Mouse (Mus musculus) hindbrain, postnatal 0 days (tissue): ENCODE measurements at regions not wholly inside any gene's neighbourhood (a gene's known extent, or its start where the extent isn't known, plus 50 kb on each side); places are given as distances from the start of the nearest gene placed in this dataset.
A peak's percentile ranks its signal among the peaks of the same experiment; 100 is the strongest.

Experiments
- ATAC-seq: fragments of 200-750 bp; cut with Nextera tagmentation; 2 replicates; pipeline ENCODE4 v1.8.0; 2017; ENCODE audit warnings: mild to moderate bottlenecking, moderate TSS enrichment, moderate library complexity
- DNase-seq: peaks from one replicate; pipeline ENCODE4 v3.0.0-alpha.2; 2015; ENCODE audit warnings: low spot score
- H3K27ac ChIP-seq: fragments of 300-500 bp; sonication (generic); 2 replicates; pipeline ENCODE4 v1.5.1; 2014; ENCODE audit warnings: mild to moderate bottlenecking
- H3K27me3 ChIP-seq: fragments of 300-500 bp; sonication (generic); 2 replicates; pipeline ENCODE4 v1.6.1; 2014; ENCODE audit warnings: low read length, mixed read lengths; ENCODE audit not compliant: insufficient read depth
- H3K36me3 ChIP-seq: fragments of 300-500 bp; sonication (generic); 2 replicates; pipeline ENCODE4 v1.6.1; 2014; ENCODE audit warnings: low read length, mixed read lengths; ENCODE audit not compliant: insufficient read depth
- H3K4me1 ChIP-seq: fragments of 300-500 bp; sonication (generic); 2 replicates; pipeline ENCODE4 v1.6.1; 2014; ENCODE audit warnings: antibody characterized with exemption, low read length, mixed read lengths; ENCODE audit not compliant: insufficient read depth
- H3K4me2 ChIP-seq: fragments of 300-500 bp; sonication (generic); 2 replicates; pipeline ENCODE4 v1.6.1; 2014; ENCODE audit warnings: low read depth, mild to moderate bottlenecking, low read length, moderate library complexity, mixed read lengths
- H3K4me3 ChIP-seq: fragments of 300-500 bp; sonication (generic); 2 replicates; pipeline ENCODE4 v1.5.1; 2014; ENCODE audit warnings: low read length
- H3K9ac ChIP-seq: fragments of 300-500 bp; sonication (generic); replicated peaks from 2 replicates; pipeline ENCODE4 v1.6.1; 2014; ENCODE audit warnings: mild to moderate bottlenecking, low read length, moderate library complexity, mixed read lengths
- H3K9me3 ChIP-seq: fragments of 300-500 bp; sonication (generic); 2 replicates; pipeline ENCODE4 v1.6.1; 2016; ENCODE audit warnings: low read length, mixed read lengths
- CTCF ChIP-seq: IDR thresholded peaks from 2 replicates; pipeline ENCODE4 v1.5.1; 2016; ENCODE audit warnings: antibody characterized with exemption, control low read depth, low read depth
- WGBS: fragments of 180-500 bp; shearing (Covaris S2); extraction: QIAGEN DNeasy Blood & Tissue Kit; methylation state at CpG from one replicate; pipeline ENCODE4 v1.1.7; 2014; 5-methylcytosine and 5-hydroxymethylcytosine counted together

DNA sequence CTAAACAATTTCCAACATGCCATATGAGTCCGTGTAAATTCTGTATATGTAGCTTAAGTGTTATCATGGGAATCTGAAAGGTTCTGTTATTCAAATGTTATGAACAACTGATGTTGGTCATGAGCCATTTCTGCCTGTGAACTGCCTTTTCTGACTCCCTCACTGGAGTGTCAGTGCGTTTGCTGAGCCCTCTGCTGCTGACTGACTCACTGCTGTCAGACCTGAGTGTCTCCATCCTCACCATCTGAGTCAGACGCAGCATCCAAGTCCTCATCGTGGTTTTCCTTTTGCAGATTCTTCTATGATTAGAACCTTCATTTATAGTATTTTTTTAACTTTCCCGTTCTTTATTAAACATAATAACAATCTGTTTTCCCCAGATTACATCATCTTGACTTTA, 223.9 kb downstream of the Pdha2 start:
- no peak overlapping the region for H3K4me2 ChIP-seq
- 78% methylated on average over 5 of the region's 5 CpGs for WGBS
- H3K9me3 ChIP-seq: no peaks in the 10 kb centered on the region
- DNase-seq (no peak), ATAC-seq (no peak)
- H3K4me1 ChIP-seq: no peaks in the 10 kb centered on the region
- H3K9ac ChIP-seq: no peak overlapping the region
- no peak overlapping the region for H3K27ac ChIP-seq
- no peaks in the 10 kb centered on the region for H3K36me3 ChIP-seq
- no peak for TF ChIP-seq CTCF
- H3K27me3 ChIP-seq: no peaks in the 10 kb centered on the region
- H3K4me3 ChIP-seq: no peak overlapping the region

DNA sequence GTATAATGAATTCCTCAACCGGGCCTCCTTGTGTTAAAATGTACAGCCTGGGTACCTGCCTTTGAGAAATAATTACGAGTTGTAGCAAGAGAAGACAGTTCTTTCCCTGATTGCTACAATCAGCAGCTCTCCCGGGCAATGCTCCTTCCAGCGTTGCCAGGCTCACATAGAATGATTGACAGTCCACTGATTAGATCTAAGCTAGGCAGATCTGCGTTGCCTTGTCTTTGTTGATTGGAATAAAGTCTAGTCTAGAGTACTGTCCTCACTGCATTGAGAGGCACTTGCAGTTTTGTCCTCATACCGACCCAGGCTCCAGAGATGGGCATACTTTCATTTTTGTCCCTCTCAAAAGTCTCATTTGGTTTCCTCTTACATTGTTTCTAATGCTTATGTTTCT, 238.6 kb downstream of the Pdha2 start:
- Histone ChIP-seq H3K9ac (no peak overlapping the region), H3K4me2 (no peak overlapping the region), H3K9me3 (no peaks in the 10 kb centered on the region), H3K4me3 (no peak overlapping the region), H3K4me1 (no peaks in the 10 kb centered on the region), H3K27ac (no peak overlapping the region), H3K27me3 (no peaks in the 10 kb centered on the region), H3K36me3 (no peaks in the 10 kb centered on the region)
- DNase-seq: no peak
- WGBS: 41% methylated on average over 6 of the region's 6 CpGs
- ATAC-seq: no peak
- no peak for TF ChIP-seq CTCF

DNA sequence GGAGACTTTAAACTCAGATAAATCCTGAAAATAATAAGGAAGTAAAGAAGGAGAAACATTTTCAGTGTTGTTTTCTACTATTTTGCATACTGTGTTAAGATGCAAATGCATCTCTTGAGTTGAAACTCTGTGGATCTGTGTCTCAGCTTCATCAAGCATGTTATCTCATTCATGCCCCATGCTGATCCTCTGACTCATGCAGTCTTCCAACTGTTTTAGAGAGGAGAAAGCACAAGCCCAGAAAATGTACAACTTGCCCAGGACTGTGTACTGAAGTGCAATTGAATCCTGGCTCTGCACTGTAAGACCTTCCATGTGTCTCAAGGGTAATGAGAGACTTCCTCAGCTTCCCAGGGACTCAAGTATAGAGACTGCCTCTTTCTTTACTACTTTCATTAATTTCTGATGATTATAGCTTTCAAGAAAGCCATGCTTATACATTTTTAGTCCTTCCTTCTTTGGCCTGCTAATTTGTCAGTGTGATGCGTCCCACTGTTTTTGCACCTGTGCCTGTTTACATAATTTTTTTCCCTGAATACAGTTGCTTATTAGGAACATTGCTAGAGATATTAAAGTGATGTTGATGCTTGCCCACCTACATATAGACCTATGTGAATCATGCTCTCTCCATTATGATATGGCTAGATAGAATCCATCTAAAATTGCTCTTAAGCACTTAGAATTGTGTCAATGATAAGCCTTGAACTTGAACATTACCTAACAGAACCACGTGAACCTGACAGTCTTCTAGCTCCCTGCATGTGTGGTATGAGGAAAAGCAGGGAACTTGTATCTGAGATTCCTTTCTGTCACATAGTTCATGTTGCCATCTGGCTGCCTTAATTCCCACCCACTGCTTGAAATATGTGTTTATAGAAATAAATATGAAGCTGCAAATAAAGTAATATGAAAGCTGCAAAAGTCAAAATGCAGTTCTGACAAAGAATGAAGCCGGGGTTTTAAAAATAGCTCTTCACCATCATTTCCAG, 242.0 kb downstream of the Pdha2 start:
- H3K4me3 ChIP-seq: no peak overlapping the region

DNA sequence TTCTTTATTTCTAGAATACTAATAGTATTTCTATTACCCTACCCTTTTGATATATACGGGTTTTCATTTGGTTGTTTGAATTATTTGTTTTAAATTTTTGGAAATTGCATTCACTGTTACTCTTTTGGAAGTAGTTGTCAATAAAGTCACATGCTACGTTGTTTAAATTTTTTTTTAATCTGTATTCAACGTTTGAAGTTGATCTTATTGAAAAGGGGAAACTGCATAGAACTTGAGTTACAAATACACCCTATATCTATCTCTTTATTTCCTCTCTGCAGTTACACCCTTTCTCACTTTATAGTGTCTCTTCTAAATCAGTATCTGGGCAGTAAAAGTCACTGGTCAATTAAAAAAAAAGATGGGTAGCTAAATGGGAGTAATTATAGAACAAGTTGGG, 243.6 kb downstream of the Pdha2 start:
- H3K9me3 ChIP-seq: no peaks in the 10 kb centered on the region
- H3K27me3 ChIP-seq: no peaks in the 10 kb centered on the region
- no peak for ATAC-seq
- H3K4me1 ChIP-seq: no peaks in the 10 kb centered on the region
- H3K4me3 ChIP-seq: no peak overlapping the region
- H3K36me3 ChIP-seq: no peaks in the 10 kb centered on the region
- WGBS: 86% methylated on average over 3 of the region's 3 CpGs
- H3K9ac ChIP-seq: no peak overlapping the region
- TF ChIP-seq CTCF: no peak
- DNase-seq: no peak
- H3K27ac ChIP-seq: no peak overlapping the region
- no peak overlapping the region for H3K4me2 ChIP-seq

More for the DNA sequence above, 242.0 kb downstream of the Pdha2 start:
- DNase-seq (peak; percentile 33), ATAC-seq (no peak)
- WGBS: 79% methylated on average over 3 of the region's 3 CpGs
- Histone ChIP-seq H3K4me1 (no peaks in the 10 kb centered on the region), H3K27me3 (no peaks in the 10 kb centered on the region), H3K27ac (no peak overlapping the region), H3K4me2 (no peak overlapping the region), H3K9ac (no peak overlapping the region), H3K9me3 (no peaks in the 10 kb centered on the region), H3K36me3 (no peaks in the 10 kb centered on the region)
- no peak for TF ChIP-seq CTCF

DNA sequence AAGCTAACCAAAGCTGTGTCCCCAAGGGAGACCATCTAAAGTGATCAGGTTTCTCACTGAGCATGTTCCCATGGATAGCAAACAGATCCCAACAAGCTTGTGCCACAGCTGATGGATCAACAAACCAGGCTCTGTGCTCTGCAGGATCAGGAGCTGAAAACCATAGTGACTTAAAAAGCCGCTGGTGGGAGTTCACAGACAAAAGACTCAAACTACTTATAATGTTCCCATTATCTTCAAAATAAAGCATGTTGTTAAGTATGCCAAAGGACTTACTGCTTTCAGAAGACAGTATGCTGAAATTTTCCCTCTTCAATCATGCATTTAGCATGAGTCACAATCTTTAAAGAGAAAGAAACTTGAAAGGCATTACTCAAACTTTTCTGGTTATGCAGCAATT, 254.5 kb downstream of the Pdha2 start:
- Histone ChIP-seq H3K36me3 (no peaks in the 10 kb centered on the region), H3K4me3 (no peak overlapping the region), H3K4me2 (no peak overlapping the region), H3K4me1 (no peaks in the 10 kb centered on the region), H3K9ac (no peak overlapping the region), H3K27me3 (no peaks in the 10 kb centered on the region), H3K9me3 (no peaks in the 10 kb centered on the region), H3K27ac (no peak overlapping the region)
- DNase-seq (no peak), ATAC-seq (0 out of 2 replicates have a peak, but pooled peaks have one; percentile 40)
- no peak for TF ChIP-seq CTCF
- WGBS: 20% methylated on average over 1 of the region's 1 CpGs

DNA sequence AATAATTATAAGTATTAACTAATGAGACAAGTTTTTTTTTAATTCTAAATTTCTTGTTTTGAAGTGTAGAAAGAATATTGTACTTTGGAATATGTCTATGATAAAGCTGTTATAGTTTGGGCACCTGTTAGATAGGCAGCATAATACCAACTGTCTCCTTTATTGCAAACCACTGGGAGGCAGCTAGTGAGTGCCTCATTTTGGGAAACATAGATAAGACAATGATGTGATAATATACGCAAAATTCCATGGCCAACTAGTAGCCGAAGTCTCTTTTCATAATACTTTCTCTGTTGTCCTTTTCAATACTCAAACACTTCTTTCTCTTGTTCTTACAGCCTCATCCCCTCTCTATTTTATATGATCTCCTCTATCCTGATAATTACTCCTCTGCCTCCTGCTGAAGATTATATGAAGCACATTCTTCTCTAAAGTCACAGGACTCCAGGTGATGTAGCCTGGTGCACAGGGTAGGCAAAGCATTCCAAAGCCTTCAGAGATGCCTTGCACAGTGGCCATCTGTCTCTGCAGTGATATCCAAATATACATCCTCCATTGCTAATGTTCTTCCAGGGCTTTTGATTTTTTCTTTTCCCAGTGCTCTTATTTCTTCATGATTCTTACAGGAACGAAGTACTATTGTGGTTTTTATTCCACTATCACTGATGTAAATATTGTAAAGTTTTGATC, 259.9 kb downstream of the Pdha2 start:
- Histone ChIP-seq H3K36me3 (no peaks in the 10 kb centered on the region), H3K4me2 (no peak overlapping the region), H3K4me3 (no peak overlapping the region), H3K9me3 (no peaks in the 10 kb centered on the region), H3K27ac (no peak overlapping the region), H3K9ac (no peak overlapping the region), H3K27me3 (no peaks in the 10 kb centered on the region), H3K4me1 (no peaks in the 10 kb centered on the region)
- DNase-seq (no peak), ATAC-seq (no peak)
- 91% methylated on average over 3 of the region's 3 CpGs for WGBS
- TF ChIP-seq CTCF: no peak

DNA sequence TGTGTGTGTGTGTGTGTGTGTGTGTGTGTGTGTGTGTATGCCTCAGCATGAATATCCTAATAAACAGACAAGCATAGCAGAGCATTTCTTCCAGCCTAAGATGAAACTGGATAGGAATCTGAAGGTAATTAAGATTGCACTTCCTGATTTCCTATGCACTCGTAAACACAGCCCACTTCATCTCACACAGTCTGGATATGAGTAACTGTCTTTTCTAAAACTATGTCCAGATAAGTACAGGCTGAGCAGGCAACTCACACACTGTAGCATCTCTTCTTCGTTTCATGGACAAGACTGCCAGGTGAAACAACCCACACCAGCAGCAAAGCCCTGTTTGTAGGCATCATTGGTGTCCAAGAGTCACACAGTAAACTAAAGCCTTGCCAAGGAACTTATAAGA, 261.1 kb downstream of the Pdha2 start:
- no peaks in the 10 kb centered on the region for H3K27me3 ChIP-seq
- no peak for TF ChIP-seq CTCF
- no peak overlapping the region for H3K9ac ChIP-seq
- H3K27ac ChIP-seq: no peak overlapping the region
- DNase-seq (no peak), ATAC-seq (no peak)
- no peak overlapping the region for H3K4me2 ChIP-seq
- H3K36me3 ChIP-seq: no peaks in the 10 kb centered on the region
- no peaks in the 10 kb centered on the region for H3K4me1 ChIP-seq
- 78% methylated on average over 2 of the region's 2 CpGs for WGBS
- H3K4me3 ChIP-seq: no peak overlapping the region
- no peaks in the 10 kb centered on the region for H3K9me3 ChIP-seq
